Mouse (Mus musculus) olfactory bulb, adult 2 months (tissue): Measurements from ENCODE around the gene Adamts9. TPM values are rescaled to one million over a fixed set of nuclear protein-coding genes. Genes with fewer than 3 reads are reported as not detected.

Experiments used
- H3K27ac ChIP-seq: fragments of 200-500 bp; 2 replicates; pipeline ENCODE4 v1.5.1; 2012; ENCODE audit warnings: low read depth, low read length; ENCODE audit not compliant: insufficient read depth
- H3K4me1 ChIP-seq: fragments of 200-500 bp; 2 replicates; pipeline ENCODE4 v1.6.1; 2012; ENCODE audit warnings: low read length; ENCODE audit not compliant: control insufficient read depth, insufficient read depth
- H3K4me3 ChIP-seq: fragments of 200-500 bp; 2 replicates; pipeline ENCODE4 v1.5.1; 2012; ENCODE audit warnings: mild to moderate bottlenecking, low read depth, low read length, moderate library complexity; ENCODE audit not compliant: insufficient read depth
- CTCF ChIP-seq: fragments of 200-500 bp; IDR thresholded peaks from 2 replicates; pipeline ENCODE4 v1.5.1; 2012; ENCODE audit warnings: low read depth, mild to moderate bottlenecking, low read length, moderate library complexity; ENCODE audit not compliant: insufficient read depth
- POLR2A ChIP-seq: fragments of 200-500 bp; IDR thresholded peaks from 2 replicates; pipeline ENCODE4 v1.6.1; 2012; ENCODE audit warnings: mild to moderate bottlenecking, low read depth, low read length, moderate library complexity; ENCODE audit not compliant: insufficient read depth
- WGBS: fragments of 180-500 bp; shearing (Covaris S2); methylation state at CpG from one replicate; pipeline ENCODE4 v1.1.7; 2018; 5-methylcytosine and 5-hydroxymethylcytosine counted together
- polyA plus RNA-seq: library from polyadenylated mRNA; stranded (reverse); fragments of >200 nt; gene quantifications from 2 replicates; pipeline ENCODE4 v1.2.4, GENCODE M21; 2012; ENCODE audit warnings: low replicate concordance; ENCODE audit not compliant: missing spikeins, insufficient read depth, insufficient read length

Adamts9 gene
- polyA plus RNA-seq, 1 experiment = not detected

DNA sequence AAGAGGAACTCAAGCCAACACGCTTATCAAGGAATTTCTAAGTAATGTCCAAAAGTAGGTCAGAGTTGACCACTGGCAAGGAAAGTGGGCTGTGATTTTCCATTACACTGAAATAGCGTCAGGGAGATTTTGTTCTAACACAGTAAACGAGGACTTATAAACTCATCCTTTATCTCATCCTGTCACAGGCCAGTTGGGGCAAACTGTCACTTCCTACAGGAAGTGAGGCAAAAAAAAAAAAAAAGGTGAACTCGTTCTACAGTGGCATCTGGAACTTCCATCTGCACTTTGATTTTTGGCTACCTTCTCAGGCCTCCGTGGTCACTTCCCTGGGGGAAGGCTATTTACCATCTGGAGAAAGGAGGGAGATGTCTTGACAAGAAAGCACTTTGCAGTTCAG is 68.4 kb downstream of the Adamts9 start:
- Histone ChIP-seq H3K27ac (no peak overlapping the region), H3K4me1 (no peaks in the 10 kb centered on the region), H3K4me3 (no peak overlapping the region)
- TF ChIP-seq POLR2A (no peak), CTCF (no peak)
- WGBS = 71% methylated on average over 5 of the region's 5 CpGs

DNA sequence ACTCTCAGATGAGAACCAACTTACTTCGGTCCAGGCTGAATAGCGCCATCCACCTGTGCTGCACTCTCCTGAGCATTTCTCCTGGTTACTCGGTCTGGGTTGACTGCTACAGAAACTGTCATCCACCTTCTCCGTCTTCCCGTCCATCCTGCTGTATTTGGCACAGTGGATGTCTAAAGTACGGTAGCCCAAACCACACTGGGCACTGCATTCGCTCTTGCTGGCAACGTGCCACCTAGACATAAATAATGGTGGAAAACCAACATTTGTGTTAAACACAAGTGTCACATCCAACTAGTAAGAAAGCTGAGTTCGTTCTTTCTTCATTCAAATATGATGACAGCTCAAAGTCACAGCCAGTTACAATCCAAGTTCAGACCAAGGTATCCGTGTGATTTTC is 70.5 kb downstream of the Adamts9 start:
- no peak for TF ChIP-seq POLR2A
- no peak for TF ChIP-seq CTCF
- 89% methylated on average over 10 of the region's 10 CpGs for WGBS
- Histone ChIP-seq H3K4me3 (no peak overlapping the region), H3K27ac (no peak overlapping the region), H3K4me1 (no peaks in the 10 kb centered on the region)

- H3K4me1 ChIP-seq = no peaks in the 10 kb centered on the region
- WGBS = 60% methylated on average over 4 of the region's 4 CpGs
- H3K4me3 ChIP-seq = no peak overlapping the region
- no peak for TF ChIP-seq CTCF
- no peak for TF ChIP-seq POLR2A
- H3K27ac ChIP-seq = no peak overlapping the region
Observed at GRCm38 (mm10) chr6:92871813-92872212, 71.5 kb downstream of the Adamts9 start.

- H3K4me1 ChIP-seq = no peaks in the 10 kb centered on the region
- H3K27ac ChIP-seq = no peak overlapping the region
- TF ChIP-seq POLR2A (no peak), CTCF (no peak)
- WGBS = 87% methylated on average over 16 of the region's 16 CpGs
- no peak overlapping the region for H3K4me3 ChIP-seq
Observed at GRCm38 (mm10) chr6:92869582-92870219, 73.6 kb downstream of the Adamts9 start.

GRCm38 (mm10) chr6:92869089-92869581 is 74.2 kb downstream of the Adamts9 start, which contains the start of gene Gm15737:
TSS of gene Gm15737 (plus strand) at chr6:92869357.
- Histone ChIP-seq H3K4me1 (no peaks in the 10 kb centered on the region), H3K27ac (no peak within 1 kb of the TSS), H3K4me3 (no peak within 1 kb of the TSS)
- TF ChIP-seq CTCF (no peak), POLR2A (no peak)
- WGBS = 76% methylated on average over 4 of the region's 4 CpGs

DNA sequence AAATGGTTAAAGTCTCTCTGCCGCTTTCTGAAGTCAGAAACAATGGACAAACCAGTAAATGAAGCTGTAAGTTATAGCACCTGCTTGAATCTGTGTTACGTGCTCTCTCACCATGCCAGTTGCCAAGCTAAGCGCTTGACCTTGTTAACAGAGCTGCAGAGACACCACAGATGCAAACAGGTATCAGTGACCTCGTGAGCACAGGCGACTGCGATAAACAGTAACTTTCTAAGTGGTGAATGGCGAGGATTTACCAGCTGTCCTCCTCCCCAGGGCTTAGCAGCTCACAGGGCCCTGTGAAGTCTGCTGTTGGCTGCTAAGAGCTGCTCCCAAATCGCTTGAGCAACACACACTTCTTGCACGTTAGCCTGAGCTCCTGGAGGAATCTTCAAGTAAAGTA is 80.7 kb downstream of the Adamts9 start:
- 88% methylated on average over 9 of the region's 9 CpGs for WGBS
- TF ChIP-seq CTCF (no peak), POLR2A (no peak)
- Histone ChIP-seq H3K4me1 (no peaks in the 10 kb centered on the region), H3K4me3 (no peak overlapping the region), H3K27ac (no peak overlapping the region)

GRCm38 (mm10) chr6:92860285-92860912 is 82.9 kb downstream of the Adamts9 start:
- Histone ChIP-seq H3K4me3 (no peak overlapping the region), H3K4me1 (peaks cover 2% of the 10 kb centered on the region), H3K27ac (no peak overlapping the region)
- TF ChIP-seq CTCF (no peak), POLR2A (no peak)
- WGBS = 82% methylated on average over 5 of the region's 5 CpGs

GRCm38 (mm10) chr6:92858721-92859510 is 84.4 kb downstream of the Adamts9 start:
- WGBS = 89% methylated on average over 12 of the region's 12 CpGs
- TF ChIP-seq CTCF (no peak), POLR2A (no peak)
- H3K4me3 ChIP-seq = no peak overlapping the region
- H3K27ac ChIP-seq = no peak overlapping the region
- peaks cover 2% of the 10 kb centered on the region for H3K4me1 ChIP-seq

DNA sequence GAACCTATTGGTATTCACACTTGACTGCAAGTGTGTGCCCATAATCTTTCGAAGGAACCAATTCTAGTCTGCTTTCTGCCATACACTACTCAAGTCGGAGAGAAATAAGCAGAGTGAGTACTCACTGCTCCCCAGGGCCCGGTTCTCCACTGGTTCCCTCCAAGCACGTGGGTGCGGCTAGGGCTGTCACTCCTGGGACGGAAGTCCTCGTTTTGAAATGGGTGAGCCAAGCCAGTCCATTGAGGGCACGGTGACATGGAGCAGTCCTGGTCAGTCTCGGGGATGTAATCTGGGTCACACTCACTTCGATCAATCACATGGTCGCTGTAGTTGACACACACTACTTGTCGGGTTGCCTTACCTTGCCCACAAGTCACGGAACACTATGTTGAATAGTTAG is 85.5 kb downstream of the Adamts9 start:
- 95% methylated on average over 13 of the region's 13 CpGs for WGBS
- no peak for TF ChIP-seq POLR2A
- TF ChIP-seq CTCF = no peak
- H3K27ac ChIP-seq = no peak overlapping the region
- H3K4me1 ChIP-seq = peaks cover 2% of the 10 kb centered on the region
- no peak overlapping the region for H3K4me3 ChIP-seq
